Mouse (Mus musculus): ENCODE data around the gene Krtcap2.
A peak's percentile ranks its signal among the peaks of the same experiment; 100 is the strongest.

Gene Krtcap2

GRCm38 (mm10) chr3:89280606-89281511 is 35.1 kb downstream of the Krtcap2 start, which contains the start of gene Efna1:
TSS of gene Efna1 (minus strand) at chr3:89281142.
- no peak for DNase-seq (ENCODE audit: low spot score in 2 of 2)

GRCm38 (mm10) chr3:89281579-89282290 is 36.0 kb downstream of the Krtcap2 start:
- DNase-seq (ENCODE audit: low spot score in 2 of 2), result peak; percentile 69 to 80

GRCm38 (mm10) chr3:89282291-89282643 is 36.5 kb downstream of the Krtcap2 start:
- no peak for DNase-seq (ENCODE audit: low spot score in 2 of 2)

GRCm38 (mm10) chr3:89284261-89284660 is 38.5 kb downstream of the Krtcap2 start:
- no peak for DNase-seq (ENCODE audit: low spot score in 2 of 2)

- no peak for DNase-seq (ENCODE audit: low spot score in 2 of 2)
Observed at GRCm38 (mm10) chr3:89285526-89285925, 39.8 kb downstream of the Krtcap2 start.

GRCm38 (mm10) chr3:89287286-89287685 is 41.5 kb downstream of the Krtcap2 start:
- no peak for DNase-seq (ENCODE audit: low spot score in 2 of 2)

GRCm38 (mm10) chr3:89288503-89288928 is 42.8 kb downstream of the Krtcap2 start:
- DNase-seq (ENCODE audit: low spot score in 2 of 2), result no peak

- no peak for DNase-seq (ENCODE audit: low spot score in 2 of 2)
Observed at GRCm38 (mm10) chr3:89291874-89292273, 46.1 kb downstream of the Krtcap2 start.

GRCm38 (mm10) chr3:89292303-89292702 is 46.5 kb downstream of the Krtcap2 start:
- DNase-seq (ENCODE audit: low spot score in 2 of 2), result no peak

- DNase-seq (ENCODE audit: low spot score in 2 of 2), result no peak
Observed at GRCm38 (mm10) chr3:89293247-89293918, 47.6 kb downstream of the Krtcap2 start.

GRCm38 (mm10) chr3:89294195-89294594 is 48.4 kb downstream of the Krtcap2 start:
- no peak for DNase-seq (ENCODE audit: low spot score in 2 of 2)

- DNase-seq (ENCODE audit: low spot score in 2 of 2), result no peak
Observed at GRCm38 (mm10) chr3:89295685-89296230, 50.0 kb downstream of the Krtcap2 start.

GRCm38 (mm10) chr3:89296761-89297396 is 51.1 kb downstream of the Krtcap2 start:
- DNase-seq (ENCODE audit: low spot score in 2 of 2), result no peak

- DNase-seq (ENCODE audit: low spot score in 2 of 2), result no peak
Observed at GRCm38 (mm10) chr3:89298908-89299307, 53.1 kb downstream of the Krtcap2 start.

GRCm38 (mm10) chr3:89299499-89299898 is 53.7 kb downstream of the Krtcap2 start:
- DNase-seq (ENCODE audit: low spot score in 2 of 2), result peak in 1 of 2 experiments; percentile 29

All from natural killer cell, adult 2 months (primary cell).